ENCODE assay signal across 22 mouse cellular contexts in the genomic region with DNA sequence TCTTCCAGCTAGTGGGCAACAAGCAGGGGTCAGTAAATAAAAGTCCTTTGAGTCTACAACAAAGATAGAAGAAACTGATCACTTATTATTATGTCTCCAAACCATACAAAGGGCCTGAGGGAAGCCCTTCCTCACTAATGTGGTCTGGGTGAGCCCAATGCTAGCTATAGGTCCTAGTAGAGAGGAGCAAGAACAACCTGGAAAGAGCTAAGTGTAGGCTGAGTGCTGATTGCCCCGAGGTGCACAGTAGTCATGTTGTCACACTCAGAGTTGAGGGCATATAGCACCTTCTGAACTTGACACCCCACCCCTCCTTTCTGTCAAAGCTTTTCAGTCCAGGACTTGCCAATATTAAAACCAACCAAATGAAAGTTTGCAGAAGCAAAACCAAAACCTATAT. TPM values are rescaled to one million over a fixed set of nuclear protein-coding genes. Genes with fewer than 3 reads are reported as not detected.
DNase-seq lines count a peak whose midpoint lies in the region; ATAC-seq and TF ChIP-seq lines count a peak whose summit lies in the region.
"Had no signal": no experiment of that assay in that cellular context is flagged by ENCODE, and none has a peak within 500 bp of the region (broad histone marks: within the 10 kb centered on the region; RNA-seq: fewer than 3 reads in every experiment).

No protein-coding gene starts in this region.

- no peak for DNase-seq in heart, adult 8-10 months (ENCODE audit: low spot score)
- no peak for DNase-seq in heart, postnatal 0 days (ENCODE audit: low spot score)
- no peak for DNase-seq in heart, postnatal 25 days (ENCODE audit: low spot score)
- DNase-seq in lung, embryonic 14.5 days = no peak
- no peak for DNase-seq in lung, postnatal 14 days
- DNase-seq in right cerebral cortex, postnatal 36 days (ENCODE audit: low spot score in 2 of 2) = no peak
- DNase-seq: adrenal gland, adult 2 months; cerebellum, adult 11 months; cerebellum, adult 9-11 months; gastrocnemius, adult 2 months; kidney, adult 11 months; layer of hippocampus, adult 9-11 months; liver, postnatal 0 days; lung, postnatal 10 days; thymus, postnatal 36 days had no signal

- no peaks in the 10 kb centered on the region for H3K9me3 ChIP-seq in heart, embryonic 11.5 days (replicated peaks; ENCODE audit: control insufficient read depth, low read length)
- no peaks in the 10 kb centered on the region for H3K9me3 ChIP-seq in heart, postnatal 0 days (replicated peaks; ENCODE audit: control insufficient read depth, low read length)
- H3K9me3 ChIP-seq in lung, embryonic 14.5 days (ENCODE audit: low read depth, low read length) = no peaks in the 10 kb centered on the region
- H3K9me3 ChIP-seq: hindbrain, embryonic 13.5 days; stomach, embryonic 15.5 days had no signal

- H3K4me1 ChIP-seq in heart, embryonic 11.5 days (ENCODE audit: control insufficient read depth, insufficient read depth, low read length) = no peaks in the 10 kb centered on the region
- H3K4me1 ChIP-seq in heart, postnatal 0 days (ENCODE audit: control insufficient read depth, insufficient read depth) = no peaks in the 10 kb centered on the region
- H3K4me1 ChIP-seq in lung, embryonic 14.5 days (ENCODE audit: insufficient read depth) = 0 out of 2 replicates have a peak, but pooled peaks cover 2% of the 10 kb centered on the region
- H3K4me1 ChIP-seq: hindbrain, embryonic 13.5 days; stomach, embryonic 15.5 days had no signal

- H3K27ac ChIP-seq in heart, embryonic 11.5 days (ENCODE audit: low read depth, low read length) = no peak overlapping the region
- no peak overlapping the region for H3K27ac ChIP-seq in heart, postnatal 0 days (ENCODE audit: low read depth)
- H3K27ac ChIP-seq in lung, embryonic 14.5 days (ENCODE audit: low read depth) = no peak overlapping the region
- H3K27ac ChIP-seq: gastrocnemius, adult 2 months; hindbrain, embryonic 13.5 days; stomach, embryonic 15.5 days had no signal

- no peak for TF ChIP-seq CTCF in heart, postnatal 0 days (IDR thresholded peaks at IDR 0.05; ENCODE audit: low read depth)
- TF ChIP-seq CTCF in lung, embryonic 14.5 days (IDR thresholded peaks at IDR 0.05; ENCODE audit: low read depth) = no peak

- no peak overlapping the region for H3K4me2 ChIP-seq in heart, embryonic 11.5 days
- H3K4me2 ChIP-seq in heart, postnatal 0 days (ENCODE audit: low read depth, low read length) = no peak overlapping the region
- no peak overlapping the region for H3K4me2 ChIP-seq in lung, embryonic 14.5 days
- H3K4me2 ChIP-seq: hindbrain, embryonic 13.5 days; liver, embryonic 11.5 days; midbrain, embryonic 11.5 days; stomach, embryonic 15.5 days had no signal

- peak; percentile 58 for ATAC-seq in heart, embryonic 11.5 days (replicated peaks; ENCODE audit: insufficient number of reproducible peaks, low FRiP score, low TSS enrichment)
- 0 out of 2 replicates have a peak, but pooled peaks have one; percentile 12 for ATAC-seq in heart, postnatal 0 days (ENCODE audit: insufficient read depth, low read depth)
- peak; percentile 61 for ATAC-seq in lung, embryonic 14.5 days (ENCODE audit: insufficient read depth)
- ATAC-seq: forebrain, embryonic 14.5 days; liver, postnatal 0 days had no signal

- WGBS in heart, embryonic 11.5 days (ENCODE audit: insufficient replicate concordance) = 48% methylated on average over 1 of the region's 1 CpGs
- WGBS in heart, postnatal 0 days = 55% methylated on average over 1 of the region's 1 CpGs
- WGBS in lung, embryonic 14.5 days = 44% methylated on average over 1 of the region's 1 CpGs

- peaks cover 19% of the 10 kb centered on the region for H3K36me3 ChIP-seq in heart, embryonic 11.5 days (ENCODE audit: control insufficient read depth, insufficient read depth, low read length)
- H3K36me3 ChIP-seq in heart, postnatal 0 days (replicated peaks; ENCODE audit: control insufficient read depth, insufficient read depth, low read length) = peaks cover 47% of the 10 kb centered on the region
- H3K36me3 ChIP-seq in lung, embryonic 14.5 days (ENCODE audit: insufficient read depth) = peaks cover 49% of the 10 kb centered on the region

- no peaks in the 10 kb centered on the region for H3K27me3 ChIP-seq in heart, embryonic 11.5 days (ENCODE audit: control insufficient read depth, insufficient read depth, low read length)
- H3K27me3 ChIP-seq in heart, postnatal 0 days (ENCODE audit: control insufficient read depth, insufficient read depth, low read length) = no peaks in the 10 kb centered on the region
- no peaks in the 10 kb centered on the region for H3K27me3 ChIP-seq in lung, embryonic 14.5 days (ENCODE audit: insufficient read depth, low read length)
- H3K27me3 ChIP-seq: hindbrain, embryonic 13.5 days; stomach, embryonic 15.5 days had no signal

- H3K9ac ChIP-seq in heart, embryonic 11.5 days (ENCODE audit: low read depth, low read length) = no peak overlapping the region
- no peak overlapping the region for H3K9ac ChIP-seq in heart, postnatal 0 days (replicated peaks; ENCODE audit: low read depth, low read length)
- no peak overlapping the region for H3K9ac ChIP-seq in lung, embryonic 14.5 days
- H3K9ac ChIP-seq: hindbrain, embryonic 13.5 days; liver, postnatal 0 days; stomach, embryonic 15.5 days had no signal

- TF ChIP-seq EP300 in heart, postnatal 0 days (IDR thresholded peaks at IDR 0.05; ENCODE audit: low read depth) = no peak

- intact Hi-C loops in heart, postnatal 25 days (cut with DNase I) = no loop called here

- no peak overlapping the region for H3K4me3 ChIP-seq in heart, embryonic 11.5 days (ENCODE audit: low read depth, low read length)
- no peak overlapping the region for H3K4me3 ChIP-seq in heart, postnatal 0 days (ENCODE audit: low read depth, low read length)
- H3K4me3 ChIP-seq in lung, embryonic 14.5 days (ENCODE audit: low read depth, low read length) = no peak overlapping the region
- H3K4me3 ChIP-seq: erythroblast, embryonic 14.5 days; gastrocnemius, adult 2 months; hindbrain, embryonic 13.5 days; stomach, embryonic 15.5 days had no signal

RNA-seq across cellular contexts. Expression of a gene that starts 26.5 kb away (rescaled TPM):
- 4,075 and 4,306 TPM in 2 replicates for polyA plus RNA-seq in heart, embryonic 11.5 days (2014; fragmentation: Nextera tagmentation; extraction: Ambion mirVana)
- 1 to 10 TPM; 3.2 to 9.2 (median 7.6) TPM for total RNA-seq in heart, adult 8-10 months (2022)
- 717 and 1,330 TPM in 2 replicates for total RNA-seq in heart, postnatal 0 days (2014; rRNA removed; ENCODE audit: low replicate concordance)
- polyA plus RNA-seq in heart, postnatal 0 days (2015; fragmentation: Nextera tagmentation; extraction: Ambion mirVana) = 664 and 669 TPM in 2 replicates
- 10 to 100 TPM; 12.3 to 15.2 TPM for total RNA-seq in heart, postnatal 25 days (2021)
- polyA plus RNA-seq in lung, embryonic 14.5 days (2014; fragmentation: Nextera tagmentation; extraction: Ambion mirVana) = 1,596 and 1,677 TPM in 2 replicates

RNA-seq across cellular contexts. Expression of a gene that starts 56.3 kb away (rescaled TPM):
- 10.9 and 11.0 TPM in 2 replicates for polyA plus RNA-seq in heart, embryonic 11.5 days (2014; fragmentation: Nextera tagmentation; extraction: Ambion mirVana)
- 1 to 10 TPM; 1.5 to 3.4 (median 2.1) TPM for total RNA-seq in heart, adult 8-10 months (2022)
- total RNA-seq in heart, postnatal 0 days (2014; rRNA removed; ENCODE audit: low replicate concordance) = 1.7 and 4.7 TPM in 2 replicates
- 5.7 and 7.5 TPM in 2 replicates for polyA plus RNA-seq in heart, postnatal 0 days (2015; fragmentation: Nextera tagmentation; extraction: Ambion mirVana)
- 1 to 10 TPM; 1.9 to 3.1 TPM for total RNA-seq in heart, postnatal 25 days (2021)
- 11.6 and 12.8 TPM in 2 replicates for polyA plus RNA-seq in lung, embryonic 14.5 days (2014; fragmentation: Nextera tagmentation; extraction: Ambion mirVana)

Comparison
In these comparisons a context has a peak if more than half of its experiments do, and no peak if none do; other contexts are left out.
1. RNA of a gene that starts 26.5 kb away (total RNA-seq): 717 to 1,330 TPM in heart, postnatal 0 days; 12.3 to 15.2 TPM in heart, postnatal 25 days and 3.2 to 9.2 TPM in heart, adult 8-10 months; every median in the first group is over 10 times any median in the second.
2. Peak in every context shown above with its lines, with median percentiles within 50 percentile points of each other: ATAC-seq.